Mouse (Mus musculus) embryonic facial prominence, embryonic 11.5 days (tissue): ENCODE results near the gene Peli1. TPM values are rescaled to one million over a fixed set of nuclear protein-coding genes. Genes with fewer than 3 reads are reported as not detected.

Experiments used
- ATAC-seq: fragments of 200-750 bp; cut with Nextera tagmentation; replicated peaks from 2 replicates; pipeline ENCODE4 v1.8.0; 2017; ENCODE audit warnings: low read depth; ENCODE audit not compliant: insufficient number of reproducible peaks, low FRiP score, low TSS enrichment
- DNase-seq: peaks from one replicate; pipeline ENCODE4 v3.0.0-alpha.2; 2015; ENCODE audit warnings: low spot score
- H3K27ac ChIP-seq: fragments of 300-500 bp; sonication (generic); replicated peaks from 2 replicates; pipeline ENCODE4 v1.5.1; 2014; ENCODE audit warnings: mild to moderate bottlenecking, low read depth, low read length, control low read depth
- H3K27me3 ChIP-seq: fragments of 300-500 bp; sonication (generic); 2 replicates; pipeline ENCODE4 v1.6.1; 2014; ENCODE audit warnings: mild to moderate bottlenecking, low read length, moderate library complexity, mixed read lengths; ENCODE audit not compliant: control insufficient read depth, insufficient read depth
- H3K36me3 ChIP-seq: fragments of 300-500 bp; sonication (generic); replicated peaks from 2 replicates; pipeline ENCODE4 v1.6.1; 2014; ENCODE audit warnings: low read depth, mild to moderate bottlenecking, low read length, moderate library complexity, mixed read lengths; ENCODE audit not compliant: control insufficient read depth, insufficient read depth
- H3K4me1 ChIP-seq: fragments of 300-500 bp; sonication (generic); 2 replicates; pipeline ENCODE4 v1.6.1; 2014; ENCODE audit warnings: low read length, mixed read lengths; ENCODE audit not compliant: control insufficient read depth, insufficient read depth
- H3K4me2 ChIP-seq: fragments of 300-500 bp; sonication (generic); 2 replicates; pipeline ENCODE4 v1.6.1; 2014; ENCODE audit warnings: low read depth, mild to moderate bottlenecking, control low read depth, low read length, moderate library complexity
- H3K4me3 ChIP-seq: fragments of 300-500 bp; sonication (generic); 2 replicates; pipeline ENCODE4 v1.5.1; 2014; ENCODE audit warnings: low read depth, low read length, control low read depth
- H3K9ac ChIP-seq: fragments of 300-500 bp; sonication (generic); replicated peaks from 2 replicates; pipeline ENCODE4 v1.6.1; 2014; ENCODE audit warnings: mild to moderate bottlenecking, control low read depth, low read length
- H3K9me3 ChIP-seq: fragments of 300-500 bp; sonication (generic); replicated peaks from 2 replicates; pipeline ENCODE4 v1.6.1; 2016; ENCODE audit warnings: mild to moderate bottlenecking, low read length, inconsistent platforms, mixed read lengths; ENCODE audit not compliant: control insufficient read depth
- WGBS: fragments of 180-500 bp; shearing (Covaris S2); extraction: QIAGEN DNeasy Blood & Tissue Kit; methylation state at CpG from one replicate; pipeline ENCODE4 v1.1.7; 2014; 5-methylcytosine and 5-hydroxymethylcytosine counted together
- polyA plus RNA-seq: library from polyadenylated mRNA; unstranded; fragments of >200 nt; fragmentation: Nextera tagmentation; extraction: Ambion mirVana; gene quantifications from 2 replicates; pipeline ENCODE4 v1.2.1, GENCODE M21; 2014

Peli1 gene
- polyA plus RNA-seq, 1 experiment from 2014 or later = 86.9 TPM

DNA sequence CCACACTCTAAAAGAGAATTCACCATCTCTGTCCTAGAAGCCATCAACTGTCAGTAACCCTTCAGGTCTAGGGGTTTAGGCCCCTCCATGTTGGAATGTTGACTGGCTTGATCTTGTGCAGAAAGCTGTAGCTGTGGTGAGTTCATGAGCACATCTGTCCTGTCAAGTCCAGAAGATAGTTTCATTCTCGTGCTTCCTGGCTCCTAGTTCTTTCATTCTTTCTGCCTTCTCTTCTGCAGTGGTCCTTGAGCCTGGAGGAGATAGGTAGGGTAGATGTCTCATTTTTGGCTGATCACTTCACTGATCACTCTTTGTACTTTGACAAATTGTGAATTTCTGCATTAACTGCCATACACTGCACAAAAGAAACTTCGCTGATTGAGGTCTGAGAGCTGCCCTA is 7.4 kb downstream of the Peli1 start:
- Histone ChIP-seq H3K9me3 (no peaks in the 10 kb centered on the region), H3K4me3 (no peak overlapping the region), H3K27me3 (no peaks in the 10 kb centered on the region), H3K36me3 (no peaks in the 10 kb centered on the region), H3K4me2 (no peak overlapping the region), H3K4me1 (no peaks in the 10 kb centered on the region), H3K27ac (no peak overlapping the region), H3K9ac (no peak overlapping the region)
- no peak for DNase-seq
- no peak for ATAC-seq
- WGBS = 90% methylated on average over 2 of the region's 2 CpGs

DNA sequence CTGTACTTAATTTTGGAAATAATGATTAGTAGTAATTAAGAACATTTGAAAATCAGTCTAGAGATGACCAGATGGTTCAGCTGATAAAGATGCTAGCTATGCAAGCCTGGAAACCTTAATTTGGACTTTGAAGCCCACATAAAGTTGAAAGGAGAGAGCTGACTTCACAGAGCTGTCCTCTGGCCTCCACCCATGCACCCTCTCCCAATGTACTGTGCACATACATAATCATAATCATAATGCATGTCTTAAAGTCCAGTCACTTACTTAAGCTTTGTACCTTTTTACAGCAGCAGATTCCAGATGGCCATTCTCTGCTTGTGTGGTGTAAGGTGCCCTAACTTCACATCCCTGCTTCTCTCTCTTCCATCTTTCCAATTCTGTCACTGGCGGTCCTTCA is 9.6 kb downstream of the Peli1 start:
- ATAC-seq = no peak
- WGBS = 94% methylated on average over 1 of the region's 1 CpGs
- Histone ChIP-seq H3K9ac (no peak overlapping the region), H3K4me2 (no peak overlapping the region), H3K4me1 (no peaks in the 10 kb centered on the region), H3K4me3 (no peak overlapping the region), H3K36me3 (no peaks in the 10 kb centered on the region), H3K9me3 (no peaks in the 10 kb centered on the region), H3K27me3 (no peaks in the 10 kb centered on the region), H3K27ac (no peak overlapping the region)
- DNase-seq = no peak

DNA sequence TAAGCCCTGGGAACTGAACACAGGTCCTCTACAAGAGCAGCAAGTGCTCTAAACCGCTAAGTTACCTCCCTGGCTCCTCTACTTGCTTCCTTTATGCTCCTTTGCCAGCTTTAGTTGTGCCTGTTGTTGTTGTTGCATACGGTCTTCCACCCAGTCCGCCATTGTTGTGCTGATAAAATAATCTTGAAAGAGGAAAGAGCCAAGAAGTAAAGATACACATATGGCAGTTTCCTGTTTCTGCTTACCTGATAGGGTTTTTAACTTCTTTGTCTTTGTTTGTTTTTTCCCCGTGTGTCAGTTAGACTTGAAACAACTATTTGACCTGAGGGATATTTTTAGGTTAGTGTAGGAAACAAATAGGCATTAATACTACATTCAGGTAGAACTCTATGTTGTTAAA is 10.2 kb downstream of the Peli1 start:
- ATAC-seq = no peak
- WGBS = 80% methylated on average over 4 of the region's 4 CpGs
- Histone ChIP-seq H3K36me3 (no peaks in the 10 kb centered on the region), H3K27ac (no peak overlapping the region), H3K4me1 (no peaks in the 10 kb centered on the region), H3K4me3 (no peak overlapping the region), H3K9me3 (no peaks in the 10 kb centered on the region), H3K9ac (no peak overlapping the region), H3K27me3 (no peaks in the 10 kb centered on the region), H3K4me2 (no peak overlapping the region)
- no peak for DNase-seq

DNA sequence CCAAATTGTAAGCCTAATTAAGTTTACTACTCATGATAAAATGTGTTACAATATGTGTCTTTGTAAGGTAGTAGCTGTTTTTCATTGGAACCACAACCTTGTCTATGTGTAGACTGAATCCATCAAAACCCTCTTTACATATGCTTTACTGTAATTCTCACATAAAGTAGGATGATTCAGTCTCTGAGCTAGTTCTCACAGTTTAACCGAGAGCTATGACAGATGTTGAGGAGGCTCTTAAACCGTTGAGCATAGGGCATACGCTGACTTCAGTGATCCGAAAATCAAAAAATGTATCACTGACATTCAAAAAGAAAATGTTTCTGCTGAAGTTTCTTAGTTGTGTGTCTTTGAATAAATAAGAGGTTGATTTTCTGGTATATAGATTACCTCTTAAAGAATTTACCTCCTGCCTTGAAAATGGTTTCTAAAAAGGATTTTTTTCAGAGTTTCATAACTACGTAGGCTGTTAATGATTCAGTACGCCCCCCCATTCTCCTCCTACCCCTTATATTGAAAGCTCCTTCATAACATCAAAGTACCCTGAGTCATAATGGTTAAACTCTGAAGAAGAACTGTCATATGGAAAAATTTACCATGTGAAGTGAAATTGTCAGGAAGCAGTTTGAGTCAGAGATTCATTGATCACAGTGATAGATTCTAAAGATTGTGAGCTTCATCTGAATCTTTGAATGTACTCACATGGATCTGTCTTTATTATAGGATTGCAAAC is 11.3 kb downstream of the Peli1 start:
- H3K27me3 ChIP-seq = no peaks in the 10 kb centered on the region
- no peaks in the 10 kb centered on the region for H3K36me3 ChIP-seq
- H3K27ac ChIP-seq = no peak overlapping the region
- DNase-seq = no peak
- no peak overlapping the region for H3K9ac ChIP-seq
- no peaks in the 10 kb centered on the region for H3K9me3 ChIP-seq
- H3K4me3 ChIP-seq = no peak overlapping the region
- no peak overlapping the region for H3K4me2 ChIP-seq
- no peaks in the 10 kb centered on the region for H3K4me1 ChIP-seq
- WGBS = 85% methylated on average over 6 of the region's 6 CpGs
- no peak for ATAC-seq

DNA sequence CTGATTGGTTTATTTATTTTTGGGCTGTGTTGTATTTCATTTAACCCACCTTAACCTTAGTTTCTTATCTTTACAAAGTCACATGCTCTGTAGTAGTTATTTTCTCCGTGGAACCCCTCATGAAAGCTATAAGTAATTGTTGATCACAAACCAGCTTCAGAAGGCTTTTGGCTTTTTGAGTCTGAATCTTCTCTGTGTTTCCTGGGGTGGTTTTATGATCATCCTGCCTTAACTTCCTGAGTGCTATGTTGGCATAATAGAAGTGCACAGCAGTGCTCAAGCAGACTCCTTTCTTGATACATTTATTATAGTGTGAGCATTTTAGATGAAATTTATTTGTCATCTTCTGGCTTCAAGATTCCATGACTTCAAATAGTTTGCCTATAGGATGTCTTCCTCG is 12.1 kb downstream of the Peli1 start:
- Histone ChIP-seq H3K9me3 (no peaks in the 10 kb centered on the region), H3K4me3 (no peak overlapping the region), H3K36me3 (no peaks in the 10 kb centered on the region), H3K4me1 (no peaks in the 10 kb centered on the region), H3K4me2 (no peak overlapping the region), H3K9ac (no peak overlapping the region), H3K27ac (no peak overlapping the region), H3K27me3 (no peaks in the 10 kb centered on the region)
- no peak for DNase-seq
- WGBS = 83% methylated on average over 2 of the region's 2 CpGs
- ATAC-seq = no peak

DNA sequence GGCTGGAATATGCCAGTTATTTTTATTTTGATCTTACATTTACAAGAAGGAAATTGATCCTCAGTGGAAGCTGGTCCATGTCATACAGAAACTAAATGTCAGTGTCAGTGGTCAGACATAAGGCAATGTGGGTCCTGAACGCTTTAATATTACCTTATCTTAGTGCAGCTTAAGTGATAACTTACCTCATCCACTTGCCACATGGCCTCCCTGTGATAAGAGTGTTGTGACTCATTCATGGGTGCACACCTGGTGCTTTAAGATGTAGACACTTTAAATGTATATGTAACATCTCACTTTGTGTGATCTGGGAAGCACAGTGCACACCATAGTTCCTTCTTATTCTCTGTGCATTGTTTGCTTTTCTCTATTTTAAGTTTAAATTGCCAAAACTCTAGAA is 14.3 kb downstream of the Peli1 start:
- ATAC-seq = no peak
- 88% methylated on average over 1 of the region's 1 CpGs for WGBS

DNA sequence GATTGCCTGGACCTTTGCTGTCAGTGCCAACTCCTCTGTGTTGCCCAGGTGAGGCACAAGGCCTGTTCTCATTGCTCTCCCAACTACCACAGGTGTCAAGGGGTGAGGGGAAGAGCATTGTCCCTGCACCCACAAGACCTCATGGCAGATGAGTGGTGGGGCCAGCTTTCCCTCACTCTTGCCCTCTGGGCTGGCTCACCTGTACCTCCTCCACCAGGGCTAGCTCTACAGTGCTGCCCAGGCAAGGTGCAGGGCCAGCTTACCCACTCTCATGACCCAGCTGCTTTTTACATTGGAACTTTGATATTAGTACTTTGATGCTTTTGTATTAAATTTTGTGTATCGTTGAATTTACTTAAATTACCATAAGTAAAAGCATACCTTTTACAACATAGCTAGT is 16.0 kb downstream of the Peli1 start:
- WGBS = 95% methylated on average over 1 of the region's 1 CpGs

More for the DNA sequence above, 14.3 kb downstream of the Peli1 start:
- Histone ChIP-seq H3K4me1 (no peaks in the 10 kb centered on the region), H3K27ac (no peak overlapping the region), H3K4me3 (no peak overlapping the region), H3K4me2 (no peak overlapping the region), H3K9me3 (no peaks in the 10 kb centered on the region), H3K27me3 (no peaks in the 10 kb centered on the region), H3K36me3 (no peaks in the 10 kb centered on the region), H3K9ac (no peak overlapping the region)
- DNase-seq = no peak

DNA sequence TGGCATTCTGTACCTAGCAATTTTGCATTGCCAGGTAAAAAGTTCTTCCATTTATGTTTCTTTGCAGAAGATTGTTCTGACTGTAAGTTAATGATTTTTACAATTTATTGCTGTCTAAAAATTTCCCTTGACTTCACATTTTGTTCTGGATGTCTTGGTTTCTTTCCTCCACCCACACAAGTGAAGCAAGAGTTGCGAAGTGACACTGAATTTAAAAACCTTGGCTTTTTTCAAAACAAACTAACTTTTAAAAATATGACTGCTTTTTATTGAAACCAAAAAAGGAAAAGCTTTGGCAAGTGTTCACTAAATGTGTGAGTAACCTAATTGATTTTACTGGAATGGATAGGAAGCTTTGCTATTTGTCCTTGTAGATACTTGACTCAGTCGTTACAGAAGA is 18.2 kb downstream of the Peli1 start:
- H3K27me3 ChIP-seq = no peaks in the 10 kb centered on the region
- WGBS = 94% methylated on average over 2 of the region's 2 CpGs
- DNase-seq = no peak

More for the DNA sequence above, 16.0 kb downstream of the Peli1 start:
- no peak overlapping the region for H3K4me2 ChIP-seq
- H3K27me3 ChIP-seq = no peaks in the 10 kb centered on the region
- no peak overlapping the region for H3K9ac ChIP-seq
- DNase-seq (no peak), ATAC-seq (no peak)
- H3K27ac ChIP-seq = no peak overlapping the region
- no peaks in the 10 kb centered on the region for H3K36me3 ChIP-seq
- H3K4me3 ChIP-seq = no peak overlapping the region
- H3K9me3 ChIP-seq = no peaks in the 10 kb centered on the region
- H3K4me1 ChIP-seq = no peaks in the 10 kb centered on the region

More for the DNA sequence above, 18.2 kb downstream of the Peli1 start:
- Histone ChIP-seq H3K4me2 (no peak overlapping the region), H3K27ac (no peak overlapping the region), H3K9me3 (no peaks in the 10 kb centered on the region), H3K4me1 (no peaks in the 10 kb centered on the region), H3K9ac (no peak overlapping the region), H3K36me3 (no peaks in the 10 kb centered on the region), H3K4me3 (no peak overlapping the region)
- no peak for ATAC-seq
